Mouse (Mus musculus): ENCODE results near the gene Inhbc. TPM values are rescaled to one million over a fixed set of nuclear protein-coding genes. Genes with fewer than 3 reads are reported as not detected.
"Not testable (repeated sequence)": the region's sequence is repeated elsewhere in the genome, so short reads cannot be mapped to it uniquely, and the experiment has no call there.

Gene Inhbc
- polyA plus RNA-seq, 1 experiment: not detected

DNA sequence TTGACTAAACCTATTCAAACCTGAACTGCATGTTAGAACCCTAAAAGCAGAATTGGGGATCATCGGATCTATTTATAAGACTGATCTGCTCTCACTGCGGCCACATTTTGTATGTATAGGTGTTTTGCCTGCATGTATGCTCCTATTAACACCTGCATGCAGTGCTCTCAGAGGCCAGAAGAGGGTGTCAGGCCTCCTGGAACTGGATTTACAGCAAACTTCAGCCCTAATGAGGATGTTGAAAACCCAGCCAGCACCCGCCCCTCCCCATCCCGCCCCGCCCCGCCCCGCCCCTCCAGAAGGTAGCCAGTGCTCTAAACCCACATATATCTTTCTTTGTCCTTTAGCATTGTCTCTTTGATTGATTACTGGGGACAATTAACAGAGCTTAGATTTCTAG is 45.7 kb downstream of the Inhbc start:
- Histone ChIP-seq H3K4me3 (ENCODE audit: insufficient read depth, low read depth, low read length) (peak overlapping the region; percentile 53; the same call in 1 of the 2 replicates), H3K27ac (replicated peaks; ENCODE audit: low read depth, low read length) (no peak overlapping the region), H3K4me1 (ENCODE audit: control insufficient read depth, insufficient read depth, insufficient read length, low read length) (no peaks in the 10 kb centered on the region; the same call in 1 of the 2 replicates)

DNA sequence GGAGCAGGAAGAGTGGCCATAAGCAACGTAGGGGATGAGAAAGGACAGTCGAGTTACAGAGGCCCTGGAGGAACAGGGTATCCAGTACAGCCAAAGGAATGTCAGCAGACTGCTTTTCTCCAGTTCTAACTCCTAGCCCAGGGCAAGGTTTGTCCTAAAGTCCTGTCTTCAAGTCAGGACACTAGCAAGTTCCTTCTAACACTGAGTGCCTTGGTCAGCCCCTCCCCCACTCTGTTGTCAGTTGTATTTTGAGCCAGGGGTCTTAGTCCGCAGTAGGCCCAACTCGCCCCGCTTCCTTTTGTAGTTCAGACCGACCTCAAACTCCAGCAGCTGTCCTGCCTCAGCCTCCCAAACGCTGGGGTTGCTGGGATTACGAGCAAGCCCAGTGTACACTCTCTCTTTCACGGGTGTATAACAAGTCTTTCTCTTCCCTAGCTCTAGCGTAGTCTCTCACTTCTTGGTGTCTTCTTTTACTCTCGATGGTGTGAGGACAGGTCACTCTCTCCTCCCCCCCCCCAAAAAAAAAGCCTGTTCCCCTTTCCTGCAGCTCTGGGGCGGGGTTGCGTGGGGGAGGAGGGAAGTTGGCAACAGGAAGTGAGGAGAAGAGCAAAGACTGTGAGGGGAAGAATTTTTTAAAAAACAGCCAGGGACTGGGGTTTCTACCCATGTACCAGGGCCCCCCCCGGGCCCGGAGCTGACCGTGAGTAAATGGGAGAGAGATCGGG is 46.9 kb downstream of the Inhbc start:
- Histone ChIP-seq H3K4me1 (ENCODE audit: control insufficient read depth, insufficient read depth, insufficient read length, low read length) (no peaks in the 10 kb centered on the region; the same call in 1 of the 2 replicates), H3K27ac (replicated peaks; ENCODE audit: low read depth, low read length) (peak overlapping the region; percentile 65), H3K4me3 (ENCODE audit: insufficient read depth, low read depth, low read length) (peak overlapping the region; percentile 53)

DNA sequence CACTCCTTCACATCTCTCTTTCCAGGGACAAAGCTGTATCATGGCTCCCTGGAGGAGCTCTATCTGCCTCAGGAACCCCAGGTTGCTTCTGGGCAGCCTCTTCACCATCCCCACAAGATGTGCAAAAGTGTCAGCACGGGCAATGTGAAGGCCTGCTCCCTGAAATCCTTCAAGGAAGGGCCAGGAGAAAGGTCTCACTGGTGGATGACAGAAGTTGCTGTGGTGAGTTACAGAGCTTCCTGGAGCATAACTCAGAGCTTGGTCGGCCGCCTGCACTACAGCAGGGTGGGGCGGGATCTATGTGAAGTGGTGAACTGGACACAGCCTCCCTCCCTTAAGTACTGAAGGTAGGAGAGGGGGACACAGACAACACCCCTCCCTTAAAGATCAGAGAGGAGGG is 47.6 kb downstream of the Inhbc start:
- Histone ChIP-seq H3K4me1 (ENCODE audit: control insufficient read depth, insufficient read depth, insufficient read length, low read length) (no peaks in the 10 kb centered on the region; the same call in 1 of the 2 replicates), H3K4me3 (ENCODE audit: insufficient read depth, low read depth, low read length) (peak overlapping the region; percentile 37), H3K27ac (replicated peaks; ENCODE audit: low read depth, low read length) (peak overlapping the region; percentile 51)

DNA sequence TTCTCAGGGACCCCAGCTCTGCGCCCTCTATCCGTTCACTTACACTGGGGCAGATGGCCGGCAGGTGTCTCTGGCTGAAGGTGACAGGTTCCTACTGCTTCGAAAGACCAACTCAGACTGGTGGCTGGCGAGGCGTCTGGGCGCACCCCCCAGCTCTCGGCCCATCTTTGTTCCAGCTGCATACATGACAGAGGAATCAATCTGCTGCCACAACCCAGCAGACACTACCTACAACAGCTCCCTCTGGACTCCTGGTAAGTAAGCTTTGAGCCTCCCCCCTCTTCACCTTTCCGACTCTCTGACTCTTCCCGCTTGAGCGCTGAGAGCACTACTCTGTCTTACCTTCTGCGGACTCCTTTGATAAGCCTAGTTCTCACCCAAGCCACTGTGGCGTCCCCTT is 48.1 kb downstream of the Inhbc start:
- Histone ChIP-seq H3K4me3 (ENCODE audit: insufficient read depth, low read depth, low read length) (no peak overlapping the region), H3K27ac (replicated peaks; ENCODE audit: low read depth, low read length) (no peak overlapping the region), H3K4me1 (ENCODE audit: control insufficient read depth, insufficient read depth, insufficient read length, low read length) (no peaks in the 10 kb centered on the region; the same call in 1 of the 2 replicates)

DNA sequence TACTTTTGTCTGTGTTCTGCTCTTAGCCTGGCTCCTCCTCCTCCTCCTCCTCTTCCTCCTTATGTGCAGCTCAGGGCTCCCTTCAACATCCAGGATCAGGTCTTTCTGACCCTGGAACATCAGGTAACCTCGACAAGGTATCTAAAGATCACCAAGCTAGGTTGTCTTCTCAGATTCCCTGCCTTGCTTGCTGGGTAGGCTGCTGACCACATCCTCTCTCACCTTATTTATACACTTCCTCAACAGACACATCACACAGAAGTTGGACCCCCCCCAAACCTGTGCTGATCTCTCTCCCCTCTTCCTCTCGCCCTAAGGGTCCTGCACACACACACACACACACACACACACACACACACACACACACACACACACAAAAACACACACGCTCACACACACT is 48.6 kb downstream of the Inhbc start, which contains the start of gene Arhgap9:
Gene Arhgap9 (plus strand): TSS at position 344 of the 400 bp plus-strand sequence.
- no peaks in the 10 kb centered on the region; the same call in 1 of the 2 replicates for H3K4me1 ChIP-seq (ENCODE audit: control insufficient read depth, insufficient read depth, insufficient read length, low read length)
- peak within 1 kb of the TSS; percentile 51; the same call in 1 of the 2 replicates for H3K27ac ChIP-seq (replicated peaks; ENCODE audit: low read depth, low read length)
- peak within 1 kb of the TSS; percentile 37 for H3K4me3 ChIP-seq (ENCODE audit: insufficient read depth, low read depth, low read length)

DNA sequence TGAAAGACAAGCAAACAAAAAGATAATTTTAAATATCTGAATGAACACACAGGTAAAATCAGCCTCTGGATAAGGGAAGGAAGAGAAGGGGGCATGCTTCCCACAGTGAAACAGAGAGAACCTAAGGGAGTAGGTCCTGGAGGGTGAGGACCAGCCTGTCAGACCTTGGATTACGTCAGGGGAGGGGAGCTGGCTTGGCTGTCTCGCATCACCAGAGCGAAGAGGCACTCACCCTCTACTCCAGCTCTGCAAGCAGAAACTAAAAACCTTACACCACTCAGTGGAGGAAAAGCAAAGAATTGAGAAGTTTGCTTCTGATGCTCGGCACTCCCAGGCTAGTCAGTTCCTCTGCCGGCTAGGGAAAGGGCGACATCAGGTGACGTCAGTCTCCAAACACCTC is 50.3 kb downstream of the Inhbc start:
- Histone ChIP-seq H3K4me3 (ENCODE audit: insufficient read depth, low read depth, low read length) (no peak overlapping the region), H3K4me1 (ENCODE audit: control insufficient read depth, insufficient read depth, insufficient read length, low read length) (no peaks in the 10 kb centered on the region), H3K27ac (replicated peaks; ENCODE audit: low read depth, low read length) (no peak overlapping the region)

DNA sequence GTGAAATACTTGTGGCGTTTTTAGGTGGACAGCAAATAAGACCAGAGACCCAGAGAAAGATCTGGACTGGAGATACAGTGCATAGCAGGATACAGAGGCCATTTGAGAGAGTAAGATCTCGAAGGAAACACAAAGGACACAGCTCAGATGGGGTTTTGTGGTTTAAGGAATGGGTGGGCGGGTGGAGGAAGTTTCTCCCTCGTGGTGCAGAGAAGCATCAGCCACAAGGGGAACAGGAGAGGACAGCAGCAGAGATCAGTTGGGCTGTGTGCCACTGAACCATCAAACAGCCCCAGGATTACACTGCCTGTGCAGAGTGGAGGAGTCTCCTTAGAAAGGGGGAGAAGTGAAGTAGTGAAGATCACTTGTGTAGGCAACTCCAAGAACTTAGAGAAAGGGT is 52.2 kb downstream of the Inhbc start:
- no peak overlapping the region for H3K4me3 ChIP-seq (ENCODE audit: insufficient read depth, low read depth, low read length)
- H3K4me1 ChIP-seq (ENCODE audit: control insufficient read depth, insufficient read depth, insufficient read length, low read length): no peaks in the 10 kb centered on the region
- H3K27ac ChIP-seq (replicated peaks; ENCODE audit: low read depth, low read length): no peak overlapping the region

DNA sequence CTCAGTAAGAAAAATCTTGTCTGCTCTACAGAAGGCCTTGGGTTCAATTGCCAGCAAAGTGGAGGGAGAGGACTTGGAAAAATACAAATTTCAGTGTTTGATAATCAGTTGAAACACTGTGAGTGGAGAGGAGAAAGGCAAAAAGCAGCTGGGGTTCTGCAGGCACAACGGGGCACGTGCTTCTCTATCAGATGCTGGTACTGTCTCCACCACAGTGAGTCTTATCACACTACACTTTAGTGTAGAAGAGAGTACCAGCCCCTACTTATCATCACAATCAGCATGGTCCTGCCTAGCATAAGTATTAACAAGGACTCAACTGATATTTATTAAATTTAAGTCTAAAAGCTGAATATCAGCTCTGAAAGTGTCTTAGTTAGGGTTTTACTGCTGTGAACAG is 53.0 kb downstream of the Inhbc start:
- Histone ChIP-seq H3K4me1 (ENCODE audit: control insufficient read depth, insufficient read depth, insufficient read length, low read length) (no peaks in the 10 kb centered on the region), H3K27ac (replicated peaks; ENCODE audit: low read depth, low read length) (no peak overlapping the region), H3K4me3 (ENCODE audit: insufficient read depth, low read depth, low read length) (no peak overlapping the region)

DNA sequence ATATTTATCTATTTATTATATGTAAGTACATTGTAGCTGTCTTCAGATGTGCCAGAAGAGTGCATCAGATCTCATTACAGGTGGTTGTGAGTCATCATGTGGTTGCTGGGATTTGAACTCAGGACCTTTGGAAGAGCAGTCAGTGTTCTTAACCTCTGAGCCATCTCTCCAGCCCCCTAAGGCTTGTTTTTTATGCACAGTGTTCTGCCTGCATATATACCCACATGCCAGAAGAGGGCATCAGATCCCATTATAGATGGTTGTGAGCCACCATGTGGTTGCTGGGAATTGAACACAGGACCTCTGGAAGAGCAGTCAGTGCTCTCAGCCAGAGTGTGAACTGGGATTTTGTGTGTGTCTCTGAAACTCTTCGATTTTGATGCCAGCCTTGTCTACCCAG is 55.3 kb downstream of the Inhbc start:
- H3K27ac ChIP-seq (replicated peaks; ENCODE audit: low read depth, low read length); H3K4me1 ChIP-seq (ENCODE audit: control insufficient read depth, insufficient read depth, insufficient read length, low read length); H3K4me3 ChIP-seq (ENCODE audit: insufficient read depth, low read depth, low read length): not testable (repeated sequence)

DNA sequence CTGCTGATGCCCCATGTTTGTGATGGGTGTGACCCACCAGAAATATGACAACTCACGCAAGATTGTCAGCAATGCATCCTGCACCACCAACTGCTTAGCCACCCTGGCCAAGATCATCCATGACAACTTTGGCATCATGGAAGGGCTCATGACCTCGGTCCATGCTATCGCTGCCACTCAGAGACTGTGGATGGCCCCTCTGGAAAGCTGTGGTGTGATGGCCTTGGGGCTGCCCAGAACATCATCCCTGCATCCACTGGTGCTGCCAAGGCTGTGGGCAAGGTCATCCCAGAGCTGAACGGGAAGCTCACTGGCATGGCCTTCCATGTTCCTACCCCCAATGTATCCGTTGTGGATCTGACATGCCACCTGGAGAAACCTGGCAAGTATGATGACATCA is 56.7 kb downstream of the Inhbc start:
- not testable (repeated sequence) for H3K4me3 ChIP-seq (ENCODE audit: insufficient read depth, low read depth, low read length); H3K27ac ChIP-seq (replicated peaks; ENCODE audit: low read depth, low read length); H3K4me1 ChIP-seq (ENCODE audit: control insufficient read depth, insufficient read depth, insufficient read length, low read length)

DNA sequence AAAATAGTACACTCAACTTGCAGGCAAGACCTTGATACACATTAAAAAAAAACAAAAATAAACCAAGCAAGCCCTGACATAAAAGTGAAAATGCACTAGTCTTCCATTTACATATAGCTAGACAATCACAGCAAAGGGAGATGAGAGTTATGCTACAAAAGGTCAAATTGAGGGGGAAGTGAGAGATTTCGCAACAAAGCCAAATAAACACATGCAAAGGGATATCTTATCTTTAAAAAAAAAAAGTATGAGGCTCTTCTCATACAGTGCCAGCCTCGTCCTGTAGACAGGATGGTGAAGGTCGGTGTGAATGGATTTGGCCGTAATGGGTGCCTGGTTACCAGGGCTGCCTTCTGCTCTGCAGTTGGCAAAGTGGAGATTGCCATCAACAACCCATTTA is 57.4 kb downstream of the Inhbc start:
- Histone ChIP-seq H3K4me3 (ENCODE audit: insufficient read depth, low read depth, low read length) (no peak overlapping the region), H3K4me1 (ENCODE audit: control insufficient read depth, insufficient read depth, insufficient read length, low read length) (peaks cover 3% of the 10 kb centered on the region; the same call in 1 of the 2 replicates), H3K27ac (replicated peaks; ENCODE audit: low read depth, low read length) (peak overlapping the region; percentile 4; the same call in 1 of the 2 replicates)

DNA sequence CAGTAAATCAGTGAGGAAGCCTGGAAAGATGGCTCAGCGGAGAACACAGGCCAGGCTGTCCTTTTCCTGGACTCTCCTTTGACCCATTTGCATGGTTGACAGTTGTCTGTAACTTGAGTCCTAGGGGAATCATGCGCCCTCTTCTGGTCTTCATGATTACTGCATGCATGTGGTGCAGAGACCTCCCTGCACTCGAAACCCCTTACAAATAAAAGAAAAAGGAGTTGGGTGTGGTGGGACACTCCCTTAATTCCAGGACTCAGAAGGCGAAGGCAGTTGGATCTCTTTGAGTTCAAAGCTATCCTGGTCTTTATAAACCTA is 57.9 kb downstream of the Inhbc start:
- Histone ChIP-seq H3K4me1 (ENCODE audit: control insufficient read depth, insufficient read depth, insufficient read length, low read length) (peaks cover 3% of the 10 kb centered on the region; the same call in 1 of the 2 replicates), H3K27ac (replicated peaks; ENCODE audit: low read depth, low read length) (peak overlapping the region; percentile 84), H3K4me3 (ENCODE audit: insufficient read depth, low read depth, low read length) (peak overlapping the region; percentile 65)

DNA sequence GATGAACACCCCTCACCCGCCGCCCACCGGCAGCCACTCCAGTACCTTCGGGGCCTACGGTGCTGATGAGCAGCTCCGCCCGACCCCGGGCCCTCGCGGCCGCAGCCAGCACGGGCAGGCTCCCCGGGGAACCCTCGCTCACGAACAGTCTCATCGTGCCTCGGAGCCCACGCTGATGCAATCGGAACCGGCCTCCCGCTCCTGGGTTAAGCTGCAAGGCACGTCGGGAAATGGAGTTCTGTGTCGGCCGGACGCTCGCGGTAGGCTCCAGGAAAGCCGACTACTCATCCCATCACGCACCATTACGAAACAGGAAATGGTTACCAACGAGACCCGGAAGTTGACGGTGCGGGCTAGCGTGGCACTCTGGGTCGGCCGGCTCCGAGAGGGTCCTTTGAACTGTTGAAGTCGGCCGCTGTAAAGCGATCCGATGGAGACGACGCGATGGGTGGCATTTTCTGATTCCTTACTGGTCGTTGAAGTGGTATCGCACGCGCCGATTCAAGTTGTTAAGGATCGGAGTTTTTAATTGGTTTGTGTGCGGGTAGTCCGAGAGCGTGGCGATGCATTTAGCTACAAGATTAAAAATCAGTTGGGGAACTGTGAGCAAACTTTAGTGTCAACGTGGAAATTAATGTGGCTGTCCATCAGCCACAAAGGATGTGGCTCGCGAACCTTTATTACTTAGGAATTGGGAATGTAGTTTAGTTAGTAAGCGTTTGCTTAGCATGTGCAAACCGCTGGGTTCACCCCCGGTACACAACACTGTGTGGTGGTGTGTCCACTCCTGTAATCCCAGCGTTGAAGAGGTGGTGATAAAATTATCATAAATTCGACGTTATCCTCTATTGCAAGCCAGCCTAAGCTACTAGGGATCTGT is 58.5 kb downstream of the Inhbc start, which contains the start of gene Mars:
Gene Mars (minus strand): TSS at position 311 of the 880 bp plus-strand sequence.
- H3K4me1 ChIP-seq (ENCODE audit: control insufficient read depth, insufficient read depth, insufficient read length, low read length): peaks cover 3% of the 10 kb centered on the region; the same call in 1 of the 2 replicates
- H3K27ac ChIP-seq (replicated peaks; ENCODE audit: low read depth, low read length): peak within 1 kb of the TSS; percentile 84
- peak within 1 kb of the TSS; percentile 77 for H3K4me3 ChIP-seq (ENCODE audit: insufficient read depth, low read depth, low read length)

DNA sequence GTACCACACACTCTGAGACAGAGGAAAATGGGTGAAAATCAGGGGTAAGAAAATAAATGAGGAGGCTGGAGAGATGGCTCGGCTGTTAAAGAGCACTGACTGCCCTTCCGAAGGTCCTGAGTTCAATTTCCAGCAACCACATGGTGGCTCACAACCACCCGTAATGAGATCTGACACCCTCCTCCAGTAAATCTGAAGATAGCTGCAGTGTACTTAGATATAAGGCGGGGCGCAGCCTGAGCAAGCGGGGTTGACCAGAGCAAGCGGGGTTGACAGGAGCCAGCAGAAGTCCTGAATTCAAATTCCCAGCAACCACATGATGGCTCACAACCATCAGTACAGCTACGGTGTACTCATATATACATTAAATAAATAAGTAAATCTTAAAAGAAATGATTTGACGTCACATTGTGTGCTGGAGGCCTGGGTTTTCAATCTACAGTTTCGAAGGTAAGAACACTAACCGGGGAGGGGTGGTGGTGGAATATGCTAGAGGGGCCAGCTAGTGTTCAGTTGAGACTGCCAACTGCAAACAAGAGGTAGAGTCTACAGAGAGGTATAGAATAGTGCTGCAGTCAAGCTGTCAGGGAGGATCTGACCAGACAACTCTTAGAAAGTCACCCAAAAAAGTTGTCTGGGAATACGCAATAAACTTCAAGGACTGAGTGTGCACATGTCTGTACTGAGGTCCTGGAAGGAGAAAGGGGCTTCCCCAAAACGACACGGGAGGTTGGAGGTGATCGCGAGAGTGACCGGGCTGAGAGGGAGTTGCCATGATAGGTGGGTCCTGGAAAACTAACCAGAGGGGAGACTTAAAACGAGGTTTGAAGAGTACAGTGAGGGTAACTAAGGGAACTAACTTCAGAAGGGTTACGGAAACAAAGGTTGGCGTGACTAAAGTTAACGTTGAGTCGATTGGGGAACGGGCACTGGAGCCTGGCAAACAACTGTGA is 59.4 kb downstream of the Inhbc start:
- H3K4me1 ChIP-seq (ENCODE audit: control insufficient read depth, insufficient read depth, insufficient read length, low read length): peaks cover 3% of the 10 kb centered on the region; the same call in 1 of the 2 replicates
- H3K4me3 ChIP-seq (ENCODE audit: insufficient read depth, low read depth, low read length): peak overlapping the region; percentile 77
- H3K27ac ChIP-seq (replicated peaks; ENCODE audit: low read depth, low read length): peak overlapping the region; percentile 68
